Mouse (Mus musculus): ENCODE results near the gene Ccm2. TPM values are rescaled to one million over a fixed set of nuclear protein-coding genes. Genes with fewer than 3 reads are reported as not detected.

The Ccm2 gene
- polyA plus RNA-seq, 1 experiment = 450 TPM

DNA sequence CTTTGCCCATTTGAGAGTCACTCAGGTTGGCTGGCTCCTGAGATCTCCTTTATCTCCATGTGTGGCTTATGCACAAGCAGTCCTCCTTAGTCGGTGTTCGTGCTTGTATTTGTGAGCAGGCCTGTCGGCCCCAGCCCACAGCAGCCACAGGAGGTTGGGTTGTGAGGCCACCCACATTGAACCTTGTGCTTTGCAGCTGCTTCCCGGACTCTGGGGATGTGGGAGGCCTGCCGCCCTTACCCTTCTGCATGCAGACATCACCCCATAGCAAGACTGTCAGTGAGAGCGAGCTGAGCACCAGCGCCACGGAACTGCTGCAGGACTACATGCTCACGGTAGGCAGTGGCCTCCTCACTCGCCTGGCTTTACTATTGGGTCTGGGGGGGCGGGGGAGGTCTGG is 46.7 kb downstream of the Ccm2 start:
- Histone ChIP-seq H3K36me3 (ENCODE audit: control insufficient read depth, insufficient read depth, low read length) (peaks cover 99% of the 10 kb centered on the region), H3K27me3 (ENCODE audit: control insufficient read depth, insufficient read depth, low read length) (no peaks in the 10 kb centered on the region), H3K4me1 (replicated peaks; ENCODE audit: control insufficient read depth, insufficient read depth, low read length) (no peaks in the 10 kb centered on the region), H3K27ac (ENCODE audit: control insufficient read depth, insufficient read depth, low read length) (no peak overlapping the region), H3K4me3 (ENCODE audit: control insufficient read depth, insufficient read depth, low read length) (no peak overlapping the region)
- WGBS = 82% methylated on average over 11 of the region's 11 CpGs
- DNase-seq = no peak
- no peak for TF ChIP-seq POLR2A (IDR thresholded peaks at IDR 0.05; ENCODE audit: control insufficient read depth, extremely low read depth, insufficient read depth, low read length, poor library complexity)
- no peak for TF ChIP-seq CTCF (IDR thresholded peaks at IDR 0.05; ENCODE audit: borderline replicate concordance, control insufficient read depth, extremely low read depth, insufficient read depth, low read length, poor library complexity)

GRCm38 (mm10) chr11:6594845-6595244 is 48.2 kb downstream of the Ccm2 start:
- Histone ChIP-seq H3K27me3 (ENCODE audit: control insufficient read depth, insufficient read depth, low read length) (no peaks in the 10 kb centered on the region), H3K4me3 (ENCODE audit: control insufficient read depth, insufficient read depth, low read length) (no peak overlapping the region), H3K27ac (ENCODE audit: control insufficient read depth, insufficient read depth, low read length) (no peak overlapping the region), H3K36me3 (ENCODE audit: control insufficient read depth, insufficient read depth, low read length) (peaks cover 89% of the 10 kb centered on the region), H3K4me1 (replicated peaks; ENCODE audit: control insufficient read depth, insufficient read depth, low read length) (no peaks in the 10 kb centered on the region)
- DNase-seq = no peak
- WGBS = 91% methylated on average over 6 of the region's 6 CpGs
- no peak for TF ChIP-seq POLR2A (IDR thresholded peaks at IDR 0.05; ENCODE audit: control insufficient read depth, extremely low read depth, insufficient read depth, low read length, poor library complexity)
- TF ChIP-seq CTCF (IDR thresholded peaks at IDR 0.05; ENCODE audit: borderline replicate concordance, control insufficient read depth, extremely low read depth, insufficient read depth, low read length, poor library complexity) = no peak

DNA sequence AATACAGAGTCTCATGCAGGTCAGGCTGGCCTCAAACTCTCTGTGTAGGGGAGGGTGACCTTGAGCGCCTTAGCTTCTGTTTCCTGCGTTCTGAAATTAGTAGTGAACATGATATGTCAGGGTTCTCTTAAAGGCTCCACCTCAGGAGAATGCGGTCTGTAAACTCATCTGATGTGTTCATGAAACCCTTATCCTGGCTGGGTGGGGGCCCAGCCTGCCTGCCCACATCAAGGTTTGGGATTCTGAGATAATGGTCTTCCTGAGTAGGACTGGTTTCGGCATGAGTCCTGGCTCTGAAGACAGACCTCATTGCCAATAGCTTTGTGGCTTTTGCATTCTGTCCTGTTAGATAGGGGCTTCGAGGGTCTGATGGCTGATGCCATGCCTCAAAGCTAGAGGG is 48.7 kb downstream of the Ccm2 start:
- no peak for DNase-seq
- Histone ChIP-seq H3K4me1 (replicated peaks; ENCODE audit: control insufficient read depth, insufficient read depth, low read length) (no peaks in the 10 kb centered on the region), H3K4me3 (ENCODE audit: control insufficient read depth, insufficient read depth, low read length) (no peak overlapping the region), H3K27me3 (ENCODE audit: control insufficient read depth, insufficient read depth, low read length) (no peaks in the 10 kb centered on the region), H3K36me3 (ENCODE audit: control insufficient read depth, insufficient read depth, low read length) (peaks cover 84% of the 10 kb centered on the region), H3K27ac (ENCODE audit: control insufficient read depth, insufficient read depth, low read length) (no peak overlapping the region)
- 87% methylated on average over 5 of the region's 5 CpGs for WGBS
- TF ChIP-seq POLR2A (IDR thresholded peaks at IDR 0.05; ENCODE audit: control insufficient read depth, extremely low read depth, insufficient read depth, low read length, poor library complexity) (no peak), CTCF (IDR thresholded peaks at IDR 0.05; ENCODE audit: borderline replicate concordance, control insufficient read depth, extremely low read depth, insufficient read depth, low read length, poor library complexity) (no peak)

- 98% methylated on average over 6 of the region's 6 CpGs for WGBS
- no peak overlapping the region for H3K4me3 ChIP-seq (ENCODE audit: control insufficient read depth, insufficient read depth, low read length)
- no peak for DNase-seq
- TF ChIP-seq CTCF (IDR thresholded peaks at IDR 0.05; ENCODE audit: borderline replicate concordance, control insufficient read depth, extremely low read depth, insufficient read depth, low read length, poor library complexity) (no peak), POLR2A (IDR thresholded peaks at IDR 0.05; ENCODE audit: control insufficient read depth, extremely low read depth, insufficient read depth, low read length, poor library complexity) (no peak)
- H3K27me3 ChIP-seq (ENCODE audit: control insufficient read depth, insufficient read depth, low read length) = no peaks in the 10 kb centered on the region
- H3K36me3 ChIP-seq (ENCODE audit: control insufficient read depth, insufficient read depth, low read length) = peaks cover 75% of the 10 kb centered on the region
- H3K27ac ChIP-seq (ENCODE audit: control insufficient read depth, insufficient read depth, low read length) = no peak overlapping the region
- no peaks in the 10 kb centered on the region for H3K4me1 ChIP-seq (replicated peaks; ENCODE audit: control insufficient read depth, insufficient read depth, low read length)
Measured at GRCm38 (mm10) chr11:6596205-6596604, 49.5 kb downstream of the Ccm2 start.

GRCm38 (mm10) chr11:6596616-6597015 is 49.9 kb downstream of the Ccm2 start:
- TF ChIP-seq POLR2A (IDR thresholded peaks at IDR 0.05; ENCODE audit: control insufficient read depth, extremely low read depth, insufficient read depth, low read length, poor library complexity) = no peak
- TF ChIP-seq CTCF (IDR thresholded peaks at IDR 0.05; ENCODE audit: borderline replicate concordance, control insufficient read depth, extremely low read depth, insufficient read depth, low read length, poor library complexity) = no peak
- Histone ChIP-seq H3K4me3 (ENCODE audit: control insufficient read depth, insufficient read depth, low read length) (no peak overlapping the region), H3K4me1 (replicated peaks; ENCODE audit: control insufficient read depth, insufficient read depth, low read length) (no peaks in the 10 kb centered on the region), H3K27ac (ENCODE audit: control insufficient read depth, insufficient read depth, low read length) (no peak overlapping the region), H3K36me3 (ENCODE audit: control insufficient read depth, insufficient read depth, low read length) (peaks cover 71% of the 10 kb centered on the region), H3K27me3 (ENCODE audit: control insufficient read depth, insufficient read depth, low read length) (no peaks in the 10 kb centered on the region)
- DNase-seq = no peak
- WGBS = 94% methylated on average over 3 of the region's 3 CpGs

DNA sequence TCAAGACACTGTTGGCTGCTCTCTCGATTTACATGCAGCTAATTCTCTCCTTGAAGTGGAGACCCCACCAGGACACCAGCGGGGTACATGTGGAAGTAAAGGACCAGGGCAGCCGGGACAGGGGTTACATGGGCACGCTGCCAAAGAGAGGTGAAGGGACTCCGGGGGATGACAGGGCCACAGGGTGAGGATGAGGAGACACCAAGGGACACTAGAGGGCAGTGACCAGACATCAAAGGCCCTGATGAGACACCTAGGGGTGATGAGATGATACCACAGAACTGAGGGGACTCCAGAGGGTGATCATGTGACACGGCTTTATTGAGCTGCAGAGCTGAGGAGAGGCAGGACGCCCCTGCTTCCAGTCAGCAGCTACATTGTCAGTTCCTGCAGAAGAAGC is 50.8 kb downstream of the Ccm2 start:
- WGBS = 88% methylated on average over 7 of the region's 7 CpGs
- DNase-seq = no peak
- Histone ChIP-seq H3K36me3 (ENCODE audit: control insufficient read depth, insufficient read depth, low read length) (peaks cover 62% of the 10 kb centered on the region), H3K27me3 (ENCODE audit: control insufficient read depth, insufficient read depth, low read length) (no peaks in the 10 kb centered on the region), H3K4me3 (ENCODE audit: control insufficient read depth, insufficient read depth, low read length) (no peak overlapping the region), H3K27ac (ENCODE audit: control insufficient read depth, insufficient read depth, low read length) (no peak overlapping the region), H3K4me1 (replicated peaks; ENCODE audit: control insufficient read depth, insufficient read depth, low read length) (no peaks in the 10 kb centered on the region)
- TF ChIP-seq CTCF (IDR thresholded peaks at IDR 0.05; ENCODE audit: borderline replicate concordance, control insufficient read depth, extremely low read depth, insufficient read depth, low read length, poor library complexity) (no peak), POLR2A (IDR thresholded peaks at IDR 0.05; ENCODE audit: control insufficient read depth, extremely low read depth, insufficient read depth, low read length, poor library complexity) (no peak)
